Mouse (Mus musculus) spleen, postnatal 0 days (tissue): ENCODE results near the gene Prkcq. TPM values are rescaled to one million over a fixed set of nuclear protein-coding genes. Genes with fewer than 3 reads are reported as not detected.

Experiments used
- polyA plus RNA-seq: library from polyadenylated mRNA; unstranded; fragments of >200 nt; fragmentation: Nextera tagmentation; extraction: Ambion mirVana; gene quantifications from 2 replicates; pipeline ENCODE4 v1.2.1, GENCODE M21; 2015

Prkcq gene
- 3.0 and 3.1 TPM in 2 replicates for polyA plus RNA-seq

DNA sequence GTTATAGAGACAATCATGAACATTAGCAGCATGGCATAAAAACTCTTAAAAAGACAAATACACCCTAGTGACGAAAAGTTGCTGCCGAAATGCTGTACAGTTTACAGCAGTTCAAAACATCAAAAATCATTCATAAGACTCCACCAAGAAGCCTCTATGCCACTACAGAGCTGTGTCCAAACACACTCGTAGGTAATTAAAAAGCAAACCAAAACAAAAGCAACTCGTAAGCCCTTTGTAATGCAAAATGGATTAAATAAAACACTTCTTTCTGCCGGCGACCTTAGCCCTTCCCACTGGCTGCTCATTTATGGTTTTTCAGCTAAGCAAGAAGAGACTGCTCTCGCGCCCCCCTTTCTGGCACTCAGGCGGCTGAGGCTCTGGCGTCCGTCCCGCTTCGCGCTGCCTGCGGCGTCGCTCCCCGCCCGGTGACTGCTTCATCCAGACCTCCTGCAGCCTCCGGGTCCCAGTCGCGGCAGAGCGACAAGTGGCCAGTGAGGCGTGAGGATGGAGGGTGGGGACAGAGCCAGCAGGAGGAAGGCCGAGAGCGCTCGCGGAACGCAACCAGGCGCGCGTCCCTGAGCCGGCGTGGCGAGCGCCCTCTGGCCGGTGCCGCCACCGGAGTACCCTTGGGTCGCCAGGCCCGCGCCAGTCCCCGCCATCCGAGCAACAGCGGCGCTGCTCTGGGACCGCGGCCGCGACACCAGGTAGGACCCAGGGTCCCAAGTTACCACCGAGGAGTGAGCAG lies at the start of gene Prkcq:
Gene Prkcq (plus strand): TSS at position 355 of the 748 bp plus-strand sequence.

